8 mouse cellular contexts compared by ENCODE assay signal in genomic region chr14:27114362-27115274, GRCm38 (mm10). TPM values are rescaled to one million over a fixed set of nuclear protein-coding genes. Genes with fewer than 3 reads are reported as not detected.
DNase-seq lines count a peak whose midpoint lies in the region; ATAC-seq and TF ChIP-seq lines count a peak whose summit lies in the region.

TSS of gene Arhgef3 (plus strand) at chr14:27114899.

- H3K79me2 ChIP-seq in CH12.LX (replicated peaks; ENCODE audit: control insufficient read depth, extremely low read depth, insufficient read depth, poor library complexity, severe bottlenecking) (no peaks in the 10 kb centered on the region), macrophage (ENCODE audit: inconsistent target) (no peaks in the 10 kb centered on the region)

- no peak for TF ChIP-seq CTCF in CH12.LX (conservative IDR thresholded peaks at IDR 0.05 in 1 of 2, IDR thresholded peaks at IDR 0.05 in 1 of 2; ENCODE audit: low read depth in 2 of 2, low read length in 2 of 2)

- no peaks in the 10 kb centered on the region for H3K9me3 ChIP-seq in CH12.LX (replicated peaks; ENCODE audit: low read length)
- H3K9me3 ChIP-seq in forebrain, embryonic 16.5 days (ENCODE audit: control insufficient read depth, low read length) = no peaks in the 10 kb centered on the region
- no peaks in the 10 kb centered on the region for H3K9me3 ChIP-seq in hindbrain, embryonic 11.5 days (ENCODE audit: control insufficient read depth, low read length)

- TF ChIP-seq EP300 in CH12.LX (IDR thresholded peaks at IDR 0.05; ENCODE audit: low read length) = no peak

- H3K27ac ChIP-seq in CH12.LX (ENCODE audit: insufficient read depth, low read depth) (no peak within 1 kb of the TSS), macrophage (no peak within 1 kb of the TSS)
- H3K27ac ChIP-seq in forebrain, embryonic 16.5 days (ENCODE audit: low read length) = no peak within 1 kb of the TSS
- H3K27ac ChIP-seq in hindbrain, embryonic 11.5 days (ENCODE audit: low read depth, low read length) = no peak within 1 kb of the TSS

- H3K36me3 ChIP-seq in CH12.LX (replicated peaks in 1 of 2; ENCODE audit: control insufficient read depth in 1 of 2, insufficient read depth in 1 of 2, low read length in 1 of 2) (no peaks in the 10 kb centered on the region), macrophage (ENCODE audit: inconsistent target) (no peaks in the 10 kb centered on the region)
- no peaks in the 10 kb centered on the region for H3K36me3 ChIP-seq in forebrain, embryonic 16.5 days (ENCODE audit: control insufficient read depth, insufficient read depth)
- H3K36me3 ChIP-seq in hindbrain, embryonic 11.5 days (ENCODE audit: control insufficient read depth, insufficient read depth, low read length) = no peaks in the 10 kb centered on the region

- peak within 1 kb of the TSS; percentile 77 for H3K4me2 ChIP-seq in CH12.LX (ENCODE audit: insufficient read depth, low read depth, poor library complexity, severe bottlenecking)
- H3K4me2 ChIP-seq in forebrain, embryonic 16.5 days (ENCODE audit: low read length) = peak within 1 kb of the TSS; percentile 88
- peak within 1 kb of the TSS; percentile 99 for H3K4me2 ChIP-seq in hindbrain, embryonic 11.5 days (replicated peaks; ENCODE audit: low read depth, low read length)

- H3K4me3 ChIP-seq in CH12.LX (replicated peaks in 1 of 3; ENCODE audit: low read depth in 2 of 3, low read length in 2 of 3, poor library complexity in 1 of 3) = peak within 1 kb of the TSS in 1 of 3 experiments; percentile 57
- H3K4me3 ChIP-seq in forebrain, embryonic 16.5 days (replicated peaks; ENCODE audit: low read length) = peak within 1 kb of the TSS; percentile 53
- H3K4me3 ChIP-seq in hindbrain, embryonic 11.5 days (ENCODE audit: low read depth, low read length) = peak within 1 kb of the TSS; percentile 55
- no peak within 1 kb of the TSS; the same call in 1 of the 2 replicates for H3K4me3 ChIP-seq in macrophage (ENCODE audit: inconsistent target)

- WGBS in forebrain, embryonic 16.5 days = 1% methylated on average over 57 of the region's 58 CpGs
- 1% methylated on average over 58 of the region's 58 CpGs for WGBS in hindbrain, embryonic 11.5 days
- 5% methylated on average over 48 of the region's 58 CpGs for WGBS in macrophage (ENCODE audit: missing documents)

- TF ChIP-seq RAD21 in CH12.LX (IDR thresholded peaks at IDR 0.05; ENCODE audit: low read depth, low read length) = no peak

- H3K9ac ChIP-seq in CH12.LX (ENCODE audit: insufficient read depth, low read depth) = 0 out of 2 replicates have a peak within 1 kb of the TSS, but pooled peaks have one; percentile 2
- peak within 1 kb of the TSS; percentile 51 for H3K9ac ChIP-seq in forebrain, embryonic 16.5 days (replicated peaks; ENCODE audit: low read depth, low read length)
- peak within 1 kb of the TSS; percentile 52 for H3K9ac ChIP-seq in hindbrain, embryonic 11.5 days (ENCODE audit: low read depth, low read length)

- ATAC-seq in forebrain, embryonic 16.5 days = peak; percentile 72
- ATAC-seq in hindbrain, embryonic 11.5 days (ENCODE audit: low FRiP score) = peak; percentile 66; the same call in 1 of the 2 replicates

- TF ChIP-seq POLR2A in CH12.LX (IDR thresholded peaks at IDR 0.05; ENCODE audit: low read depth, low read length) = no peak

- DNase-seq in CH12.LX (ENCODE audit: extremely low read depth) = no peak
- DNase-seq in adrenal gland, postnatal 14 days = peak; percentile 90
- peak; percentile 67 for DNase-seq in hindbrain, embryonic 11.5 days (ENCODE audit: low spot score)
- DNase-seq in left cerebral cortex, adult 8-10 months (ENCODE audit: low spot score in 2 of 2) = no peak
- DNase-seq in skeletal muscle tissue, adult 2 months (ENCODE audit: low read depth, low spot score) = peak; percentile 31
- no peak for DNase-seq in frontal cortex, postnatal 25 days (ENCODE audit: low spot score in 2 of 2)

- H3K4me1 ChIP-seq in CH12.LX (ENCODE audit: control insufficient read depth in 1 of 2, insufficient read depth in 2 of 2) = peaks cover 0 to 17% of the 10 kb centered on the region in 2 experiments; a peak in 3 of 4 replicates
- peaks cover 13% of the 10 kb centered on the region for H3K4me1 ChIP-seq in forebrain, embryonic 16.5 days (replicated peaks; ENCODE audit: control insufficient read depth, insufficient read depth, low read length)
- H3K4me1 ChIP-seq in hindbrain, embryonic 11.5 days (replicated peaks; ENCODE audit: control insufficient read depth, insufficient read depth, low read length) = peaks cover 3% of the 10 kb centered on the region; the same call in 1 of the 2 replicates

- in situ Hi-C loops in CH12.LX (cut with MboI; ENCODE audit: low pct_ligation_motif_present, low pct_unique_long_range_greater_than_20kb, low sequenced_read_pairs) = loop anchor here (5.0 to 10.0 kb wide), 2 partner anchors 63 to 310 kb away; partner anchors contain the start of gene Fam208a

- dilution Hi-C loops in CH12.LX (cut with MboI; ENCODE audit: extremely low pct_ligation_motif_present, extremely low pct_unique_long_range_greater_than_20kb, low sequenced_read_pairs) = no loop called here

- no peaks in the 10 kb centered on the region for H3K27me3 ChIP-seq in CH12.LX (replicated peaks)
- H3K27me3 ChIP-seq in forebrain, embryonic 16.5 days (replicated peaks; ENCODE audit: control insufficient read depth, insufficient read depth, low read length) = peaks cover 11% of the 10 kb centered on the region
- peaks cover 21% of the 10 kb centered on the region for H3K27me3 ChIP-seq in hindbrain, embryonic 11.5 days (ENCODE audit: control insufficient read depth, insufficient read depth, low read length)

TF ChIP-seq in CH12.LX, 34 proteins besides CTCF, POLR2A, EP300 and RAD21 (continues in another document):
- TF ChIP-seq MAFK (IDR thresholded peaks at IDR 0.05; ENCODE audit: insufficient replicate concordance, low read length) (no peak), CHD2 (IDR thresholded peaks at IDR 0.05; ENCODE audit: low read length) (no peak), SIN3A (IDR thresholded peaks at IDR 0.05; ENCODE audit: low read length) (no peak), E2F4 (IDR thresholded peaks at IDR 0.05; ENCODE audit: insufficient replicate concordance, low read depth, low read length) (no peak), BHLHE40 (IDR thresholded peaks at IDR 0.05; ENCODE audit: low read depth, low read length) (peak; percentile 34), MAZ (IDR thresholded peaks at IDR 0.05; ENCODE audit: low read depth, low read length) (no peak), MXI1 (IDR thresholded peaks at IDR 0.05; ENCODE audit: low read depth, low read length) (peak; percentile 36; the same call in 1 of the 2 replicates), NELFE (IDR thresholded peaks at IDR 0.05; ENCODE audit: low read depth, low read length) (no peak), ZKSCAN1 (IDR thresholded peaks at IDR 0.05; ENCODE audit: borderline replicate concordance, low read depth, low read length) (no peak), ZC3H11A (IDR thresholded peaks at IDR 0.05; ENCODE audit: low read depth, low read length) (no peak), USF2 (conservative IDR thresholded peaks at IDR 0.05; ENCODE audit: low read depth, low read length) (no peak), ELF1 (IDR thresholded peaks at IDR 0.05; ENCODE audit: low read depth, low read length) (peak; percentile 41), PAX5 (IDR thresholded peaks at IDR 0.05; ENCODE audit: low read length) (no peak), MYC (IDR thresholded peaks at IDR 0.05; ENCODE audit: low read depth, low read length) (no peak), POLR2AphosphoS2 (IDR thresholded peaks at IDR 0.05; ENCODE audit: low read depth, low read length) (no peak), RCOR1 (conservative IDR thresholded peaks at IDR 0.05; ENCODE audit: low read depth, low read length) (no peak), TCF12 (IDR thresholded peaks at IDR 0.05; ENCODE audit: low read depth, low read length) (peak; percentile 25; the same call in 1 of the 2 replicates), KAT2A (IDR thresholded peaks at IDR 0.05; ENCODE audit: insufficient replicate concordance, low read length) (no peak), NRF1 (IDR thresholded peaks at IDR 0.05; ENCODE audit: low read depth, low read length) (no peak), TBP (conservative IDR thresholded peaks at IDR 0.05; ENCODE audit: low read depth, low read length) (no peak), IRF4 (IDR thresholded peaks at IDR 0.05; ENCODE audit: low read depth, low read length) (no peak), ZMIZ1 (IDR thresholded peaks at IDR 0.05; ENCODE audit: low read depth, low read length) (no peak), HCFC1 (IDR thresholded peaks at IDR 0.05; ENCODE audit: low read depth, low read length) (no peak), CHD1 (IDR thresholded peaks at IDR 0.05; ENCODE audit: low read depth, low read length) (no peak), SMC3 (IDR thresholded peaks at IDR 0.05; ENCODE audit: low read depth, low read length) (no peak), ETS1 (conservative IDR thresholded peaks at IDR 0.05; ENCODE audit: low read depth, low read length) (no peak), MEF2A (IDR thresholded peaks at IDR 0.05; ENCODE audit: borderline replicate concordance, low read depth, low read length) (no peak), JUND (conservative IDR thresholded peaks at IDR 0.05; ENCODE audit: low read depth, low read length) (no peak), USF1 (IDR thresholded peaks at IDR 0.05; ENCODE audit: low read depth, low read length) (peak; percentile 46), GABPA (IDR thresholded peaks at IDR 0.05; ENCODE audit: insufficient replicate concordance, low read depth, low read length) (no peak), ZNF384 (IDR thresholded peaks at IDR 0.05; ENCODE audit: low read depth, low read length) (no peak), UBTF (IDR thresholded peaks at IDR 0.05; ENCODE audit: low read depth, low read length) (no peak)

RNA-seq across cellular contexts. Expression of gene Arhgef3, which starts in this region (rescaled TPM):
- 0.51 and 0.67 TPM in 2 replicates for total RNA-seq in CH12.LX (2012; rRNA removed)
- 0.62 and 0.89 TPM in 2 replicates for total RNA-seq in CH12.LX (2014; rRNA removed)
- 0.61 and 0.64 TPM in 2 replicates for polyA plus RNA-seq in CH12.LX (2012; ENCODE audit: insufficient read length, low read depth)
- 34.2 and 43.5 TPM in 2 replicates for total RNA-seq in adrenal gland, postnatal 14 days (2021)
- 5.1 and 5.4 TPM in 2 replicates for polyA plus RNA-seq in forebrain, embryonic 16.5 days (2015; fragmentation: Nextera tagmentation; extraction: Ambion mirVana)
- polyA plus RNA-seq in hindbrain, embryonic 11.5 days (2014; fragmentation: Nextera tagmentation; extraction: Ambion mirVana) = 3.5 and 4.4 TPM in 2 replicates
- 10 to 100 TPM; 61.6 to 75.8 (median 72.8) TPM for total RNA-seq in left cerebral cortex, adult 8-10 months (2022)
- 100 to 1,000 TPM in 5 of 26 experiments, 10 to 100 TPM in 21; 28.9 to 177 (median 69.9) TPM for total RNA-seq in macrophage (2018; cell fraction: chromatin; rRNA removed)
- 100 to 1,000 TPM in 4 of 26 experiments, 10 to 100 TPM in 22; 37.3 to 122 (median 82.0) TPM for total RNA-seq in macrophage (2018; cell fraction: cytosol; rRNA removed)
- total RNA-seq in macrophage (2018; cell fraction: nucleus; rRNA removed) = 100 to 1,000 TPM in 9 of 26 experiments, 10 to 100 TPM in 17; 34.8 to 161 (median 85.6) TPM
- polyA plus RNA-seq in macrophage (2018) = 34.2 to 81.9 TPM (median 57.0 TPM) in 3 replicates

Comparison
In these comparisons a context has a peak if more than half of its experiments do, and no peak if none do; other contexts are left out.
1. RNA of gene Arhgef3 (total RNA-seq): 61.6 to 75.8 TPM in left cerebral cortex, adult 8-10 months and 34.2 to 43.5 TPM in adrenal gland, postnatal 14 days; 0.51 to 0.89 TPM in CH12.LX; every median in the first group is over 10 times any median in the second.
2. DNase-seq: peak in adrenal gland, postnatal 14 days (single experiment), hindbrain, embryonic 11.5 days (single experiment) and skeletal muscle tissue, adult 2 months (single experiment); none in CH12.LX (single experiment), left cerebral cortex, adult 8-10 months (0 of 2) and frontal cortex, postnatal 25 days (0 of 2).
3. H3K9ac ChIP-seq: peak in every context shown above with its lines; median percentile 52 in hindbrain, embryonic 11.5 days; 51 in forebrain, embryonic 16.5 days; 2 in CH12.LX.
4. Peak in every context shown above with its lines, with median percentiles within 50 percentile points of each other: H3K4me2 ChIP-seq.